Mouse (Mus musculus) midbrain, embryonic 13.5 days (tissue): Measurements from ENCODE around the gene Cyp2b10. TPM values are rescaled to one million over a fixed set of nuclear protein-coding genes. Genes with fewer than 3 reads are reported as not detected.

ENCODE experiments used
- ATAC-seq: fragments of 200-750 bp; cut with Nextera tagmentation; 2 replicates; pipeline ENCODE4 v1.8.0; 2017; ENCODE audit warnings: mild to moderate bottlenecking, moderate TSS enrichment, moderate library complexity
- H3K27ac ChIP-seq: fragments of 300-500 bp; sonication (generic); 2 replicates; pipeline ENCODE4 v1.5.1; 2015; ENCODE audit warnings: inconsistent platforms, mild to moderate bottlenecking, moderate library complexity
- H3K27me3 ChIP-seq: fragments of 300-500 bp; sonication (generic); 2 replicates; pipeline ENCODE4 v1.6.1; 2015; ENCODE audit warnings: mild to moderate bottlenecking, inconsistent platforms
- H3K36me3 ChIP-seq: fragments of 300-500 bp; sonication (generic); 2 replicates; pipeline ENCODE4 v1.6.1; 2015; ENCODE audit warnings: mild to moderate bottlenecking, inconsistent platforms
- H3K4me1 ChIP-seq: fragments of 300-500 bp; sonication (generic); replicated peaks from 2 replicates; pipeline ENCODE4 v1.6.1; 2015; ENCODE audit warnings: inconsistent platforms
- H3K4me2 ChIP-seq: fragments of 300-500 bp; sonication (generic); replicated peaks from 2 replicates; pipeline ENCODE4 v1.6.1; 2015; ENCODE audit warnings: moderate library complexity, mild to moderate bottlenecking, inconsistent platforms
- H3K4me3 ChIP-seq: fragments of 300-500 bp; sonication (generic); replicated peaks from 2 replicates; pipeline ENCODE4 v1.5.1; 2015; ENCODE audit warnings: mild to moderate bottlenecking, inconsistent platforms
- H3K9ac ChIP-seq: fragments of 300-500 bp; sonication (generic); replicated peaks from 2 replicates; pipeline ENCODE4 v1.6.1; 2015; ENCODE audit warnings: mild to moderate bottlenecking, inconsistent platforms
- H3K9me3 ChIP-seq: fragments of 300-500 bp; sonication (generic); 2 replicates; pipeline ENCODE4 v1.6.1; 2016; ENCODE audit warnings: mild to moderate bottlenecking, inconsistent platforms
- WGBS: fragments of 180-500 bp; shearing (Covaris S2); methylation state at CpG from one replicate; pipeline ENCODE4 v1.1.7; 2015; 5-methylcytosine and 5-hydroxymethylcytosine counted together
- polyA plus RNA-seq: library from polyadenylated mRNA; unstranded; fragments of >200 nt; fragmentation: Nextera tagmentation; extraction: Ambion mirVana; gene quantifications from 2 replicates; pipeline ENCODE4 v1.2.1, GENCODE M21; 2015

Gene Cyp2b10
- polyA plus RNA-seq, 1 experiment from 2014 or later = not detected

GRCm38 (mm10) chr7:25919467-25919866, 22.0 kb downstream of the Cyp2b10 start:
- ATAC-seq = no peak
- 75% methylated on average over 1 of the region's 1 CpGs for WGBS
- H3K9ac ChIP-seq = no peak overlapping the region
- no peak overlapping the region for H3K27ac ChIP-seq
- H3K36me3 ChIP-seq = no peaks in the 10 kb centered on the region
- no peak overlapping the region for H3K4me2 ChIP-seq
- H3K4me1 ChIP-seq = no peaks in the 10 kb centered on the region
- no peak overlapping the region for H3K4me3 ChIP-seq
- no peaks in the 10 kb centered on the region for H3K27me3 ChIP-seq
- no peaks in the 10 kb centered on the region for H3K9me3 ChIP-seq

- WGBS = 80% methylated on average over 1 of the region's 1 CpGs
Observed at GRCm38 (mm10) chr7:25945274-25945673, 47.9 kb downstream of the Cyp2b10 start.

More at GRCm38 (mm10) chr7:25945274-25945673, 47.9 kb downstream of the Cyp2b10 start:
- Histone ChIP-seq H3K27ac (no peak overlapping the region), H3K9me3 (peaks cover 20% of the 10 kb centered on the region), H3K9ac (no peak overlapping the region), H3K4me1 (no peaks in the 10 kb centered on the region), H3K4me3 (no peak overlapping the region), H3K36me3 (no peaks in the 10 kb centered on the region), H3K27me3 (no peaks in the 10 kb centered on the region), H3K4me2 (no peak overlapping the region)
- no peak for ATAC-seq

Other genes with a start within 250 kb of the Cyp2b10 start
- gene Bckdha, start 238.6 kb upstream of the Cyp2b10 start, polyA plus RNA-seq = 47.9 and 50.5 TPM in 2 replicates
- gene Exosc5, start 238.5 kb upstream of the Cyp2b10 start, polyA plus RNA-seq = 44.2 and 44.8 TPM in 2 replicates
- gene Tmem91, start 222.5 kb upstream of the Cyp2b10 start, polyA plus RNA-seq = 8.8 and 9.7 TPM in 2 replicates
- 40.3 and 41.4 TPM in 2 replicates for gene B9d2, start 216.8 kb upstream of the Cyp2b10 start, polyA plus RNA-seq
- gene Tgfb1, start 210.6 kb upstream of the Cyp2b10 start, polyA plus RNA-seq = 0.59 and 1.2 TPM in 2 replicates
- gene Ccdc97, start 178.5 kb upstream of the Cyp2b10 start, polyA plus RNA-seq = 29.9 and 35.9 TPM in 2 replicates
- 53.5 and 56.2 TPM in 2 replicates for gene Hnrnpul1, start 142.9 kb upstream of the Cyp2b10 start, polyA plus RNA-seq
- gene Axl, start 108.9 kb upstream of the Cyp2b10 start, polyA plus RNA-seq = 17.5 and 18.9 TPM in 2 replicates
- gene Cyp2s1, start 80.7 kb upstream of the Cyp2b10 start, polyA plus RNA-seq = 0.84 and 1.0 TPM in 2 replicates
- not detected in 2 replicates for gene Cyp2b13, start 163.9 kb downstream of the Cyp2b10 start, polyA plus RNA-seq